Mouse (Mus musculus): ENCODE measurements at regions not wholly inside any gene's neighbourhood (a gene's known extent, or its start where the extent isn't known, plus 50 kb on each side); places are given as distances from the start of the nearest gene placed in this dataset.

DNA sequence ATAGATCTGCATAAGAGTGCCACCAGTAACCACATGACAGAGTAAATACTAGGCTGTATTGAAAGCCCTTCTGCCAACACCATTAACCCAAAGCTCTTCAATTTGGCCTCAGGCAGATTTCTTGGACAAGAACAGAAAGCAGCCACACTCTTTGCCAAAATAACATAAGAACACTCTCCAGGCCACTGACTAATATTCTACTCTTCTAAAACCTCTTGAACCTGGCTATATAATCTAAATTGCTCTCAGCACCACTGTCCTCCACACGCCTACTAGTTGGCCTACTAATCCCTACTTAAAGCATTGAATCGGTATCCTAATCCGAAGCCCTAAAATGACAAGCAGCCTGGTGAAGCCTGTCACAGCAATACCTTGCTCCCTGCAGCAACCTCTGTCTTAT lies 467.5 kb downstream of the 1700129C05Rik start:
- no peak for DNase-seq

DNA sequence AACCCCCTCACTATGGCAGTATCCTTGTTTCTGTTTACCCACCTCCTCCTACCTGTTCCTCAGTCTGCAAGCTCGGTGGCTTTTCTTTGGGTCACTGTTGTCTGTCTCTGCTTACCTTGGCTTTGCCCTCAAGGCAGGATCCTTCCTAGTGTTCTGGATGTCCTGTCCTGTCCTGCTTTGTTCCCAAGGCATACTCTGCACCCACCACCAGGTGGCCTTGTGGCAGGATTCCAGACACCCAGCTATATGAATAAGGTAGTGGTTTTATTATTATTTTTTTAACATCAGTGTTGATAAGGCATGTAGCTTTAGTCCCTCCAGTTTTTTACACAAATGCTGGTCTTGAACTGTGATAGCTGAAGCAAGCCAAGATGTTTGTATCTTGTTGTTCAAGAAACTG lies 478.7 kb downstream of the 1700129C05Rik start:
- DNase-seq: no peak

DNA sequence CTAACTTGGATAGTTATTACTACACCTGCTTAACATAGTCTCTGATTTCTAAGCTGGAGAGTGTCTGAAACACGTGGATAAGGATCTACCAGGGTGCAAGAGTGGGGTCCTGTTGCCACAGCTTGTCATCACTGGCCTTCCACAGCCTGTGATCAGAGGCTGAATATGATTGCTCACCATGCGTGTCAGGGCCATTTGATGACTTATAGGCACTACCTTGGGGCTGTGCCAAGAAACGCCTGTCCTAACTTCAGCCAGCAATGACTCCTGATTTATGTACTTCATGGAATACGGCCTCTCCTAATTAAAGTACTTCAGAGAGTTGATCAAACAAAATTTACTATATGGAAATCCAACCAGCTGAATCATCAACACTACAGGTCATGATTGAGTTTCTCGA lies 480.1 kb downstream of the 1700129C05Rik start:
- DNase-seq: no peak

DNA sequence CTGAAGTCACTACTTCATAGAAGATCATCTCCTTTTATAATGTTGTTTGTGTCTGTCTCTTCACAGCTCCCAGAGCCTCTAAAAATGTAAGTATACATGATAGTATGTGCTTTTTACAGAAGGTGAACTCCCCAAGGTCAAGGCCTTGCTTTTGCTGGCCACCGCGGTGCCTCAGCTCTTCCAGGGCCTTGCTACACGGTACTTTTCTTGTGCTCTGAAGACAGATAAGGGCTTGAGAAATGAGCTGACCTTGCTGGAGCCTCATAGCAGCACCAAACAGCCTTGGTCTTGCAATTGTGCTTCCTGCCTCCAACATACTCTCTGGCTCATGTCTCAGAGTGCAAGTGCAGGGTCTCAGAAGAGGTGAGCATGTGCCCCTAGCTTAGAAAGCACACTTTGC lies 481.3 kb downstream of the 1700129C05Rik start:
- DNase-seq: no peak

DNA sequence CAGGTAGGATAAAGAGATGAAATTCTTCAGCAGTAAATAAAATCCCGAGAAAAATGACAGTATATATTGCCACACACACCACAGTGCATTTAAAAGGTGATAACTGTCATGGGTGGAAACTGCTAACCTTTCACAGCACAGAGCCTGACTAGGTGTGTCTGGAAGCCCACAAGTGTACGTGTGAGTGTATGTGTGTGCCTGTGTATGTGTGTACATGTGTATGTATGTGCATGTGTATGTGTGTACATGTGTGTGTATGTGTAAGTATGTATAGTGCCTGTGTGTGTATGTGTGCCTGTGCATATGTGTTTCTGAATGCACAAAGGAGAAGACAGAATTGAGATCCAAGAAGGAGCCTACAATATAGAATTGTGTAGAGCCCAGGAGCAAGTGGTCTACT lies 485.4 kb downstream of the 1700129C05Rik start:
- no peak for DNase-seq

DNA sequence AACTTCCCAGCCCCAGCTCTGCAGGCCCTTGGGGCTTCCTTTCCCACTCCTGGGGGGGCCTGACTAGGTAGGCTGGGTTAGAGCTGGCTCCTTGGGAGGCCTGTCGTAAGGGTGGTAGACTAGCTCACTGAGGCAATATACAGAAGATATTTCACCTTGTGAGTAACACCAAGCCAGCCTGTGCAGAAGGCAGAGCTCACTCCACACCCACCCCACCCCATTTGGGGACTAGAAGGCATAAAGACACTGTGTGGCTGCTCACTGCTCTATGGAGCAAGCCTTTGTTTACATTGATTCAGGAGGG lies 485.8 kb downstream of the 1700129C05Rik start:
- DNase-seq: no peak

DNA sequence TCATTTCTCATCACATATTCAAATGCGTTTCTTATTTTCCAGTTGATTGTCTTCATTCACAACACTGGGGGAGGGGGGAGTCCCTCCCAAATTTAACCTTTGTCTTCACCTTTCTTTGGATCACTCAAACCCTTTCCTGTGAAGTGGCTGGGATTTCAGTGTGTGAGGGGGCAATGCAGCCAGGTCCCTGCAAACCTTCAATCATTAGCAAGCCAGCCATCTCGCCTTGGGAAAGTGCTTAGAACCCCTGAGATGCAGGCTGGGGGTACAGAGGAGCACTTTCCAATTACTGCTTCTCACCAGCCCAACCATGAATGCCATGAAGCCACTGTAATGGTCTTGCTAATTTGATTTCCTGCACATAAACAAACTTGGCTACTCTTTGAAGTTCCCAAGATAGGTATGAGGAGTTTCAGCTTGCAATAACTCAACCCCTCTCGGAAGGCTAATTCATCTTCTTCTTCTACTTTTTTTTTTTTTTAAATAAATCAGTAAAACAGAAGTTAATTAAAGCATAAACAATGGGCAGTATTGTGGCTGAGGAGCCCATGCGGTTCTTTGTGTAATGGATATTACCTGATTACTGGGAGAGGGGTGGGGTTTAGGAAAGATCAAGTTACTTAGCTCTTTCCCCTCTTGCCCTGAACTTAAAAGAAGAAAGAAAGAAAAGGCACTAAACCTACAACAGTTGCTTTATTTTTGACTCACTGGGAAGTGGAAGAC lies 486.3 kb downstream of the 1700129C05Rik start:
- no peak for DNase-seq

DNA sequence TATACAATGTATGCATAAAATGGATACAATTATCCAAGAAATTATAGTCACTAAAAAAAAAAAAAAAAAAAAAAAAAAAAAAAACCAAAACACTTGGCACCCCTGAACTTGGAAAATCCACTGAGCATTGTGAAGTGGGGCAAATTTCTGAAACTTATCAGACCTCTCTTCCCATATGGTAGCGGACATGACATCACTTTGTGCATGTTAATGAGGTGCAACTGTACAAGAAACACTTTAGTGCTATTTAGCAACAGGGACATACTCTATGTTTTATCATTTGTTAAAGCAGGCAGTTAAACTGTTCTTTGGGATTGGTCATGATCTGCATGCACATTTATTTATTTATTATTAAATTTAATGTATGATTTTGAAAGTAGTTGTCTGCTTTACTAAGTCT lies 489.7 kb downstream of the 1700129C05Rik start:
- no peak for DNase-seq

DNA sequence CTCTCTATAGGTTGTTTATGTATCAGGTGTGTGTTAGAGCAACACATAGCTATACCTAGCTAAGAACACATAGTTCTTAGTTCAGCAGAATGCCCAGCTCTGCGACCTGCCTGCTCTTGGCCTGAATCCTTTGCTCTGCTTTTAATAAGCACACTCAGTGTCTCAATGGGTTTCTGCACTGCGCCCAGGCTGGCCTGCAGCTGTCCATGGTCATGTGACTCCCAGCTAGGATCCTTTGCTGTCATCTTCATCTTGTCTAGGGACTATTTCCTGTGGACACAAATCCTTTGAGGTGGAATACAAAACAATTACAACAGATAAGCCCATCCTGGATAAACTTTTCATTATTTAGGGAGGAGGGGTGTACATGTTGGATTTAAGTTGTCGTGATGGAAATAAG lies 490.7 kb downstream of the 1700129C05Rik start:
- no peak for DNase-seq

DNA sequence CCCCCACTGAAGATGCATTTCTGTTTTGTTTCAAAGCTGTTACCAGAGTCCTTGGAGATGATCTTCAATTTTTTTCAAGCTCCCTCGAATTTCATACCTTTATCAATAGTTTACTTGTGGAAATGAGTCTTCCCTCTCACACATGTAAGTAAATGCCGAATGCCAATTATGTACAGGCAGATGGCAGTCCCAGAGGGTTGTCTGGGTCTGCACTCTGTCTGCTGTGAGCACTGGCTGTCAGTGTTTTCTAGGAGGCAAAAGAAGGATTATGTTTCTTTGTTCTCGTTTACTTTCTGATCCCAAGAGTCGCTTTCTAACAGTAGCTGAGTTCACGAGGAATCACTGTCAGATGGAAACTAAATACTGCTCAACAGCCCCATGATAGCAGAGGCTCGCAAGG lies 491.5 kb downstream of the 1700129C05Rik start:
- DNase-seq: no peak

DNA sequence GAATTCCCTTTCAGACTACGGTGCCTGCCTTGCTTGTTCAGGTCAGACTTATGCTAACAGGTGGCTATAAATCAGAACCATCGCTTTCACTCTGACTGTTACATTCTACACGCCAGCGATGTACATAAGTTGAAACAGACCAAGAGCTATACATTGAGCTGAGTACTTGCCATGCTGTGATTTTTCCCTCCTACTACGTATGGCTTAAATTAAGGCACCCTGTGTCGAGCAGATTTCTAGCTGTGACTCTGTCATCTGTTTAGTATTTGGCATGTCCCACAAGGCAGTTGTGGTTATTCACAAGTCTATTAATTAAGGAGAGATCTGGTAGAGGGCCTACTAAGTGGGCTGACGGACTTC lies 504.4 kb downstream of the 1700129C05Rik start:
- no peak for DNase-seq

DNA sequence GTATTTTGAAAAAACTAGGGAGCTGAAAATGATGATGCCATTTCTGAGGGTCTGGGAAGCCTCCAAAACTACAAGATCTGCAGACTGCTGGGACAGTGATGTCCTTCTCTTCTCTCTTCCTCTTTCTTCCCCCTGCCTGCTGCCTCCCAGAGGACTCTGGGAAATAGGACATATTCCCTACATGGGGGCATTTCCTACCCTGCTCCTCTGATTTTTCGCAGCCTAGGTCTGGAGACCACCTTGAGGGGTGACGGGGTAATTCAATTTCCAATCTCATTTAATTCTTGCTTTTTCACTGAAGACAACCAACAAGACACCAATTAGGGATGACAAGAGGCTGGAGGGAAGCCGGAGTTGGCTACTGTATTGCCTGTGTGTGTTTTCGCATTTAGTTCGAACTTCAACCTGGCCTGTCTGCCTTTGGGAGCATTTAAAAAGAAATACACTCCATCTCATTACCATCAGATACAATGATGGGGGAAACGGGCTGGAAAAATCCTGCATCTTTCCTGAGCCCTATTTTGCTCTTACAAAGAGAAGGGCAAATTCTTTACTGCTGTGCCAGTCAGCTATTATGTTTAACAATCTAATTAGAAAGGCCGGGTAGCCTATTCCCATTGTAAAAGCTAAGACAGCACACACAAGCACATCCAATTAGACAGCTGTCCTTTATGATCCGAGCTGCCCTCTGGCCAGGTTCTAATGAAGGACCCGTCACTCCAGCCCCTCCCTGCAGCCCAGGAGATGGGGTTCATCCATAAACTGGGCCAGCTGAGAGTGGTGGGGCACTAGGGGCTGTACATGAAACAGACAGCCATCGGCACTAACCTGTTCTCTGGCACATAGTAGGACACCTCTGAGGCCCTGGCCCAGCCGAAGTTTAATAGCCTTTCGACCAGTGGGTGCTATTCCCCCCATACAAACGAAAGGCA lies 505.0 kb downstream of the 1700129C05Rik start:
- no peak for DNase-seq

DNA sequence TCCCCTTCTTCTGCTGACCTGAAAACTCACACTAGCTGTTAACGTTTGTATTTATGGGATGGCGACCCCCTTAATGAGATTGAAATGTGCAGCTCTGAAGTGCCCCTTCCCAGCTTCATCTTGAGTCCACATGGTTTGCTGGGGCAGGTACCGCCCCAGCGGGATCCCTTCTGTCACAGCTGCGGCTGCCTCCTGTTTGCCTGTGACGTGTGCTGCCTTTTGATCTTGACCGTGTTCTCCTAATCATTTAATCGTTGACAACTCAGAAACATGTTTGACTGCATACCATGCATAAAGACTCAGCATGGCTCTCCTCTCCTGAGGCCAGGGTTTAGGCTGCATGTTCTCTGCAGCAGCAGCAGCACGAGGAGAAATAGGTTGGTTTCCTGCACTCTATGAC lies 511.5 kb downstream of the 1700129C05Rik start:
- DNase-seq: no peak

DNA sequence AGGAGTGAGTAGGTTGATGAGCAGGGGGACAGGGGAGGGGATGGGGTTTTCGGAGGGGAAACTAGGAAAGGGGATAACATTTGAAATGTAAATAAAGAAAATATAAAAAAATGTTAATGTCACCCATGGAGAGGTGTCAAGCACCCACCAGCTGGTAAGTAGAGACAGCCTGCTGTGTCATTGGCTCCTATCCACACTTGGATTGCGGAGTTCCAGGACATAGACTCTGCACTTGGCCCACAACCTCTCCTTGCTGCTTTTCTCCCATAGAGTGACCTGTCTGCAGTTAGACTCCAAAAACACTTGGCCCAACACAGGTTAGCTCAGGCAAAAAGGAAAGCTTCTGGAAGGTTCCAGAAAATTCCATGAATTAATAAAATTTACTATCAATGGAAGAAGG lies 514.4 kb downstream of the 1700129C05Rik start:
- DNase-seq: no peak

DNA sequence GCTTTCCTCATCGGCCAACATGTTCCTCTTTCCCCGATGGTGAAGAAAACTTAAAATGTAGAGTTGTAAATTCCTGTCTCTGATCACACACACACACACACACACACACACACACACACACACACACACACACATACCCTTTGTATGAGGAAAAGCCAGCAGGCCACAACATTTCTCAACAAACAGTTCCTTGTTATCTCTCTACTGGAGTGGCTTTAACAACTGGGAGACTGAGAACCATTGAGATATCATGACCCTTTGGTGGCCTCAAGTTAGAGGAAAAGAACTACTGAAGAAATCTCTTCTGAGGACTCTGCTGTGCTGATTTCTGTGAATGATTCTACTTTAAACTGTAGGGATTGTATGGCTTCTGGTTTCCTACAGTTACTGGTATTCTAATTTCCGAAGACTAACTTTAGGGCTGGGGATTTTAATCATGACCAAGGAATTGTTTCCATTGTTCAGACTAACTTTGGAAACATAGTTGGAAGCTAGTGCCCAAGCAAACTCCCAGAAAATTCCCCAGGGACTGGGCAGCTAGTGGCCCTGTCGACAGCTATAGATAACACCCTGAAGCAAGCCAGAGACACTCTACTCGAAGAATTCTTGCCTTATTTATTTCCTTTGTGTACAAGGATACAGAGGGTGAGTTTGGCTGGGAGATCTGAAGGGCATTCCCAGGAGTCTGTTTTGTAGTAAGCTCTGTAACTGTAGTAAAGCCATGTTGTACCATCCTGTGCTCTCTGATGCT lies 516.0 kb downstream of the 1700129C05Rik start:
- DNase-seq: no peak

DNA sequence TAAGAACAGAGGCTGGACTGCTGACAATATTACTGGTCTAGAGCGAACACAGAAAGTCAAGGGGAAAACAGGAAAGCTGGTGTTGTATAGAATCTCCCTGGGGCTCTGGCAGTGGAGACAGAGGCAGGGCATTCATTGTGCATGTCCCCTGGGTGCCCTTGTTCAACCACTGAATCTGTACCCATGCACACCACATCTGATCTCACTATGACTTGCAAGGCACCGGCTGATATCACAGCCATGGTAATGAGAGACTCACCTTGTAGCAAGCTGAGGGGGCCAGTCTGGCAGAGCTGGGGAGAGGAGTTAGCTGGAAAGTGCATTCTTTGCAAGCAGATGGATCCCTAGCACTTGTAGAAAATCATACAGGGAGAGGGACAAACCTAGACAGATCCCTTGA lies 522.5 kb downstream of the 1700129C05Rik start:
- no peak for DNase-seq

DNA sequence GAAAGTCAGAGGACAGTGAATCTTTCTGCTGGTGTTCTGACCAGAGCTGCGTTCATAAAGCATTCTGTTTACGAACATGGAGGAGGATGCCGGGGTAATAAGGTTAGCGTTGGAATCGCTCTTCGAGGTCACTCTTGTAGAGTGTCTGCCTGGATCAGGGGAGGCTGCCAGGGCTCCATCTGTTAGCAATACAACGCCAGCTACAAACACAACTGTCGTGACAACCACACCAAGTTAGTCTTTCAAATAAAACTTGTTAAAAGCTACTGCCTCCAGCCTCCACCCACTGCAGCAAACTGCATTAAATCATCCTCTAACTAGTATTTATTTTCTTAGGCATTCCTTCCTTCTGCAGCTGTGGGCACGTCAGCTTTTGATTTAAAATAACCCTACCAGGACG lies 525.0 kb downstream of the 1700129C05Rik start:
- no peak for DNase-seq

DNA sequence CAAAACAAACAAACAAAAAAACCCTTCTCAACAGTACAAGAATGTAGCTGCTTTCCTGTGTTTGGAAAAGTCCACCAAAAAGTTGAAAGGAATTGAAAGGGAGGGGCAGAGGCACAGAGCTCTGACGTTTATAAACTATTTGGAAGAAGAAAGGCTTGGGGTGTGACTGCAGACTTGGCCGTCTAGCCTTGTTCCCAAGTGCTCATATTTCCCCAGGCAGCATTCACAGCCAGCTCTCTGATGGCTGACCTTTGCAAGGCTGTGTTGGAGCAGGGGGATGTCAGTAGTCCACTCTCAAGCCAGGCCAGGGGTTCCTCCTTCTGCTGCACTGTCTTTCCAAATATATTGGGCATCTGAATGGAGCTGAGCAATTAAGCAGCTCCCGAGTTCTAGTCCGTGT lies 534.5 kb downstream of the 1700129C05Rik start:
- DNase-seq: no peak

DNA sequence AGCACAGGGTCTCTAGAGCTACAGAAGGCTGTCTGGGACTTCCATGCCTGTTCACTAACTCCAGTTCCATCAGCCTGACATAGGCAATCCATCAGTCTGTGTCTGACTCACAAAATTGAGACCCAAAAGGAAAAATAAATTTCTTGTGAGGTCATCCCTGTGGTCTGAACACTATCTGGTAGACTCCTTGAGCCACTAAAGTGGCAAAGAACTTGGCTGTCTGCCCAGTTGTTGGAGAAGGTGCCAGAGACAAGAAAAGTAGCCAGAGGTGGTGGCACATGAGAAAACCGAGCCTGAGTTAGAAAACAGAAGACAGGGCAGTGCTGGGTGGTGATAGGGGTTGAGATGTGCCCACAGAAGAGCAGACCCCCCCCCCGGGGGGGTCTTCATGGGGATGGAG lies 535.0 kb downstream of the 1700129C05Rik start:
- DNase-seq: no peak

DNA sequence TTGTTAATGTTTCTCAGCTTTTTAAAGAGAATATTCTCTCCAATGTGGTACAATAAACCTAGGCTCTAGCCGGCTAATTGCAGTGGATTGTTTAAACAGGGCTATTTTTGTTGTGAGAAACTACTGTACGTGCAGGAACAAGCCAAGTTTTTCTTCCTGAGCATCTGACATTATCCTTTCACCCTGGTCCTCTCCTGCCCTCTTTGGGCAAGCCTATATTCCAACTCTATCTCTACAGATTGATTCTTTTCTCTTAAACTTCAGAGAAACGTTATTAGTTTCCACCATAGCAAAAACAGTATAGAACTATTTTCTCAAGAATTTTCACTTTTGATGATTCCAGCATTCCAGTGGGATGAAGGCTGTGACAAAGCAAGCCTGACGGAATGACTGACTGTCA lies 535.2 kb downstream of the Fgf9 start:
- no peak for DNase-seq

DNA sequence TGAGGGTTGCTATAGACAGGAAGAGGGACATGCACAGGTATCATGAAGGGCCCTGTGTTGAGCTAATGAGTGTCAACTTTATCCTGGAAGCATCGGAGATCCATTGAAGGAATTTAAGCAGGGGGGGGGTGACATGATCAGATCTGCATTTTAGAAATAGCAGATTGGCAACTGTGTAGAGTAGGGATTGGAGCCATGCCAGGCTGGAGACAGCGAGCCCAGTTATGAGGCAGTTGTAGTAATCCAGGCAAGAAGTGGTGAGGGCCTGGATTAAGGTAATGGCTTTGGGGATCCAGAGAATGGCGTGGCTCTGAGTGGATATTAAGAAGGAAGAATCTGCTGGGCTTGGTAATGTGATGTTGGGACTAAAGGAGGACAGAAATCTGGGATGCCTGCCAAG lies 528.5 kb downstream of the Fgf9 start:
- DNase-seq: peak; percentile 4

DNA sequence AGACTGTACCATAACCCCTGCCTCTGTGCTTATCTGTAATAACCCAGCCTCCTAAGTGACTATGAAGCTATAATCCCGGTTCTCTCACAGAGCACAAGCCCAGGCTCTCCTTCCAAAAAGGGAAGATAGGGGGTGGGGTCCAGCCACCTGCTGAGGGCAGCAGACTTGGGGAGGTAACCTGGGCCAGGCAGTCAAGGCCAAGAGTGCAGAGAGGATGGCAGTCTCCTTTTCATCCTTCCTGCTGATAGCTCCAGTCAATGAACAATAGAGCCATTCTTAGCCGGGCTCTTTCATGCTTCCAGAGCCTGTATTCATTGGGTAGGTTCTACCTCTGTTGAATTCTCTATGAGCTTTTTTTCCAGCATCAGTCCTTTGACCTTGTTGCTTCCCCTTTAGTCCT lies 527.5 kb downstream of the Fgf9 start:
- no peak for DNase-seq

DNA sequence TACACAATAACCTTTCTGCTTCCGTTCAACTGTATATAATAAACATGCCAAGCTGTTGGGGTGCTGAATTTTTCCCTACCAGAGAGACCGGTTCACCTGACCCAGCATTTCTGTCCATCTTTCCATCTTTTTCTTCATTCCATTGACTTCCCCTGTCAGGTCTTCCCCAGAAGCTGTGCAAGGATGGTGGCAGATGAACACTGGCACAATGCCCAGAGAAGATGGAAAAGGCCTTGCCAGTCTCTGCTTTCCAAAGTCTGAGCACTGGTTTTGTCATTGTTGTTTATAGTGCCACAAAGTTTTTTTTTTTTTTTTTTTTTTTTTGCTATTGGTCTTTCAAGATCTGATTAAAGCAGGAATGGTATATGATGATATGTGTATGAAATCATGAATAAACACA lies 526.6 kb downstream of the Fgf9 start:
- no peak for DNase-seq

DNA sequence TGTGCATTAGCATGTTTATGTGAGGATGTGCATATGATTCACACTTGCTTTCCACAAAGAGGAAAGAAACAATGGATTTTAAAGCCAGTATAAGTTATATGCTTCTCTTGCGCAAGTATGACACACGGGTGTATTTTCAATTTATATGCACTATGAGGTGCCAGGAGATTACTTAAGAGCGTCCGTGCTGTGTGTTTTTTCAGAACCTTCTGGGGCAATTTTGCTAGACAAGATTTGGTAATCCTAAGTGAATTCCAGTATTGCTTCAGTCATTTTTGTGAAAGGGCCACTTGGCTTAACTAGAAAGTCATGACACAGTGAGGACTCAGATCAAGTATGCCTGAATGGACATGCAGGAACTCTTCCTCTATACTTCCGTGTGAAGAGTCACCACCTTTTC lies 511.5 kb downstream of the Fgf9 start:
- no peak for DNase-seq

All from layer of hippocampus, adult 9-11 months (tissue).